Mouse (Mus musculus): ENCODE data around the gene Gm20747. TPM values are rescaled to one million over a fixed set of nuclear protein-coding genes. Genes with fewer than 3 reads are reported as not detected.

The Gm20747 gene
- polyA plus RNA-seq (2014; fragmentation: Illumina TruSeq; extraction: RNeasy Lipid Tissue Mini Kit (QIAGEN cat#74804)), result not detected

GRCm38 (mm10) chrY:53418191-53418590 is at the start of gene Gm20747:
Gene Gm20747, minus strand, starts transcription at chrY:53418291.

All from ovary, adult 10 weeks (tissue).